Mouse (Mus musculus) spleen, adult 2 months (tissue): Measurements from ENCODE around the gene Serpina1b. TPM values are rescaled to one million over a fixed set of nuclear protein-coding genes. Genes with fewer than 3 reads are reported as not detected.
"Not testable (repeated sequence)": the region's sequence is repeated elsewhere in the genome, so short reads cannot be mapped to it uniquely, and the experiment has no call there.

Experiments used
- DNase-seq, 2 experiments: peaks; one replicate each; pipeline versions ENCODE4 v3.0.0 to v3.0.0-alpha.2; 2012 to 2021; ENCODE audit warnings: low spot score in 2 of 2, low read depth in 1 of 2
- H3K27ac ChIP-seq: fragments of 200-500 bp; 2 replicates; pipeline ENCODE4 v1.5.1; 2012; ENCODE audit warnings: low read length, inconsistent platforms; ENCODE audit not compliant: insufficient read depth
- H3K27me3 ChIP-seq: fragments of 200-500 bp; 2 replicates; pipeline ENCODE4 v1.6.1; 2012; ENCODE audit warnings: mild to moderate bottlenecking, moderate library complexity, low read length, inconsistent platforms; ENCODE audit not compliant: control insufficient read depth, insufficient read depth
- H3K36me3 ChIP-seq: fragments of 200-500 bp; 2 replicates; pipeline ENCODE4 v1.6.1; 2012; ENCODE audit warnings: mild to moderate bottlenecking, low read length, inconsistent platforms; ENCODE audit not compliant: control insufficient read depth, insufficient read depth
- H3K4me1 ChIP-seq: fragments of 200-500 bp; 2 replicates; pipeline ENCODE4 v1.6.1; 2011; ENCODE audit warnings: inconsistent platforms; ENCODE audit not compliant: control insufficient read depth, insufficient read depth, insufficient read length
- H3K4me3 ChIP-seq: fragments of 200-500 bp; 2 replicates; pipeline ENCODE4 v1.5.1; 2011; ENCODE audit warnings: mild to moderate bottlenecking, inconsistent platforms; ENCODE audit not compliant: insufficient read depth, insufficient read length; ENCODE audit errors: extremely low read depth
- CTCF ChIP-seq: fragments of 200-500 bp; IDR thresholded peaks from 2 replicates; pipeline ENCODE4 v1.5.1; 2011; ENCODE audit warnings: mild to moderate bottlenecking, inconsistent platforms; ENCODE audit not compliant: insufficient read depth, insufficient read length, insufficient replicate concordance; ENCODE audit errors: extremely low read depth
- POLR2A ChIP-seq: fragments of 200-500 bp; IDR thresholded peaks from 2 replicates; pipeline ENCODE4 v1.6.1; 2011; ENCODE audit warnings: low read depth, low read length, inconsistent platforms
- WGBS: fragments of 180-500 bp; shearing (Covaris S2); methylation state at CpG from one replicate; pipeline ENCODE4 v1.1.7; 2018; 5-methylcytosine and 5-hydroxymethylcytosine counted together
- polyA plus RNA-seq: library from polyadenylated mRNA; depleted of rRNA; stranded (reverse); fragments of >200 nt; gene quantifications from 2 replicates; pipeline ENCODE4 v1.2.3, GENCODE M21; 2012; rRNA removed

The Serpina1b gene
- polyA plus RNA-seq, 1 experiment, result 2.2 TPM

- WGBS, result 78% methylated on average over 3 of the region's 3 CpGs
- TF ChIP-seq CTCF (no peak), POLR2A (no peak)
- Histone ChIP-seq H3K36me3 (no peaks in the 10 kb centered on the region), H3K27me3 (no peaks in the 10 kb centered on the region), H3K4me3 (no peak overlapping the region), H3K4me1 (no peaks in the 10 kb centered on the region), H3K27ac (no peak overlapping the region)
- no peak for DNase-seq
Observed at GRCm38 (mm10) chr12:103686050-103686449, 144.1 kb downstream of the Serpina1b start.

- H3K27me3 ChIP-seq, result no peaks in the 10 kb centered on the region
- no peak for DNase-seq
- 54% methylated on average over 3 of the region's 3 CpGs for WGBS
- H3K36me3 ChIP-seq, result no peaks in the 10 kb centered on the region
- H3K27ac ChIP-seq, result no peak overlapping the region
- no peak overlapping the region for H3K4me3 ChIP-seq
- no peak for TF ChIP-seq POLR2A
- no peak for TF ChIP-seq CTCF
- no peaks in the 10 kb centered on the region for H3K4me1 ChIP-seq
Observed at GRCm38 (mm10) chr12:103685386-103685785, 144.8 kb downstream of the Serpina1b start.

- Histone ChIP-seq H3K4me1 (no peaks in the 10 kb centered on the region), H3K36me3 (no peaks in the 10 kb centered on the region), H3K27ac (no peak overlapping the region), H3K27me3 (no peaks in the 10 kb centered on the region), H3K4me3 (no peak overlapping the region)
- DNase-seq, result no peak
- WGBS, result 59% methylated on average over 4 of the region's 4 CpGs
- TF ChIP-seq POLR2A (no peak), CTCF (no peak)
Observed at GRCm38 (mm10) chr12:103683775-103684174, 146.4 kb downstream of the Serpina1b start.

- no peaks in the 10 kb centered on the region for H3K27me3 ChIP-seq
- no peaks in the 10 kb centered on the region for H3K4me1 ChIP-seq
- 75% methylated on average over 2 of the region's 2 CpGs for WGBS
- TF ChIP-seq CTCF, result no peak
- no peak for TF ChIP-seq POLR2A
- DNase-seq, result no peak
- H3K27ac ChIP-seq, result no peak overlapping the region
- H3K36me3 ChIP-seq, result no peaks in the 10 kb centered on the region
- no peak overlapping the region for H3K4me3 ChIP-seq
Observed at GRCm38 (mm10) chr12:103681739-103682138, 148.4 kb downstream of the Serpina1b start.

- WGBS, result 82% methylated on average over 2 of the region's 2 CpGs
- Histone ChIP-seq H3K27me3 (no peaks in the 10 kb centered on the region), H3K36me3 (no peaks in the 10 kb centered on the region), H3K4me1 (no peaks in the 10 kb centered on the region), H3K27ac (no peak overlapping the region), H3K4me3 (no peak overlapping the region)
- DNase-seq, result no peak
- TF ChIP-seq CTCF (no peak), POLR2A (no peak)
Observed at GRCm38 (mm10) chr12:103681169-103681568, 149.0 kb downstream of the Serpina1b start.

- 91% methylated on average over 1 of the region's 1 CpGs for WGBS
- not testable (repeated sequence) for H3K4me3 ChIP-seq, H3K27me3 ChIP-seq, H3K4me1 ChIP-seq, DNase-seq, H3K27ac ChIP-seq, H3K36me3 ChIP-seq
Observed at GRCm38 (mm10) chr12:103679853-103680252, 150.3 kb downstream of the Serpina1b start.

Other genes starting within 250 kb of the Serpina1b start
- 0.47 and 0.76 TPM in 2 replicates for gene Serpina10, start 198.9 kb downstream of the Serpina1b start, polyA plus RNA-seq
- not detected in 2 replicates for gene Serpina6, start 173.2 kb downstream of the Serpina1b start, polyA plus RNA-seq
- not detected in 2 replicates for gene Serpina16, start 154.2 kb downstream of the Serpina1b start, polyA plus RNA-seq
- gene Serpina1f, start 134.8 kb downstream of the Serpina1b start, polyA plus RNA-seq, result 0.05 TPM in 1 of 2 replicates, not detected in the other
- 0.46 and 0.65 TPM in 2 replicates for gene Serpina1d, start 56.8 kb downstream of the Serpina1b start, polyA plus RNA-seq
- 0.64 and 11.8 TPM in 2 replicates for gene Serpina1a, start 33.2 kb upstream of the Serpina1b start, polyA plus RNA-seq
- gene Serpina1c, start 74.5 kb upstream of the Serpina1b start, polyA plus RNA-seq, result 0.90 and 6.6 TPM in 2 replicates
- 0.67 and 1.0 TPM in 2 replicates for gene Serpina1e, start 128.6 kb upstream of the Serpina1b start, polyA plus RNA-seq
- 0.49 and 0.87 TPM in 2 replicates for gene Serpina11, start 159.6 kb upstream of the Serpina1b start, polyA plus RNA-seq
- gene Serpina9, start 183.4 kb upstream of the Serpina1b start, polyA plus RNA-seq, result 0.13 TPM in 1 of 2 replicates, not detected in the other
- 0.02 and 0.04 TPM in 2 replicates for gene Serpina12, start 214.1 kb upstream of the Serpina1b start, polyA plus RNA-seq